8 mouse cellular contexts compared by ENCODE assay signal in genomic region chr10:62664963-62665590, GRCm38 (mm10). TPM values are rescaled to one million over a fixed set of nuclear protein-coding genes. Genes with fewer than 3 reads are reported as not detected.
DNase-seq lines count a peak whose midpoint lies in the region; ATAC-seq and TF ChIP-seq lines count a peak whose summit lies in the region.

No protein-coding gene starts in this region.

- H3K36me3 ChIP-seq in heart, embryonic 11.5 days (ENCODE audit: control insufficient read depth, insufficient read depth, low read length) = no peaks in the 10 kb centered on the region
- no peaks in the 10 kb centered on the region for H3K36me3 ChIP-seq in kidney, postnatal 0 days (ENCODE audit: insufficient read depth, low read length)

- peak overlapping the region; percentile 58 for H3K4me2 ChIP-seq in heart, embryonic 11.5 days
- peak overlapping the region; percentile 39 for H3K4me2 ChIP-seq in kidney, postnatal 0 days (ENCODE audit: low read length)

- no peaks in the 10 kb centered on the region for H3K27me3 ChIP-seq in heart, embryonic 11.5 days (ENCODE audit: control insufficient read depth, insufficient read depth, low read length)
- H3K27me3 ChIP-seq in kidney, postnatal 0 days (ENCODE audit: insufficient read depth, low read length) = no peaks in the 10 kb centered on the region

- 0 out of 2 replicates have a peak, but pooled peaks cover 4% of the 10 kb centered on the region for H3K4me1 ChIP-seq in heart, embryonic 11.5 days (ENCODE audit: control insufficient read depth, insufficient read depth, low read length)
- H3K4me1 ChIP-seq in kidney, postnatal 0 days (replicated peaks; ENCODE audit: insufficient read depth, low read length) = no peaks in the 10 kb centered on the region

- H3K9me3 ChIP-seq in heart, embryonic 11.5 days (replicated peaks; ENCODE audit: control insufficient read depth, low read length) = no peaks in the 10 kb centered on the region
- H3K9me3 ChIP-seq in kidney, postnatal 0 days (replicated peaks; ENCODE audit: low read length) = no peaks in the 10 kb centered on the region

- H3K27ac ChIP-seq in heart, embryonic 11.5 days (ENCODE audit: low read depth, low read length) = peak overlapping the region; percentile 57
- H3K27ac ChIP-seq in kidney, postnatal 0 days = peak overlapping the region; percentile 9; the same call in 1 of the 2 replicates

- WGBS in heart, embryonic 11.5 days (ENCODE audit: insufficient replicate concordance) = 41% methylated on average over 27 of the region's 27 CpGs
- WGBS in kidney, postnatal 0 days = 55% methylated on average over 27 of the region's 27 CpGs

- peak overlapping the region; percentile 27 for H3K4me3 ChIP-seq in heart, embryonic 11.5 days (ENCODE audit: low read depth, low read length)
- 0 out of 2 replicates have a peak overlapping the region, but pooled peaks have one; percentile 8 for H3K4me3 ChIP-seq in kidney, postnatal 0 days (replicated peaks; ENCODE audit: low read depth, low read length)

- TF ChIP-seq CTCF in kidney, postnatal 0 days (IDR thresholded peaks at IDR 0.05; ENCODE audit: low read depth) = no peak

- ATAC-seq in heart, embryonic 11.5 days (replicated peaks; ENCODE audit: insufficient number of reproducible peaks, low FRiP score, low TSS enrichment) = no peak; the same call in 1 of the 2 replicates
- no peak for ATAC-seq in kidney, postnatal 0 days (replicated peaks; ENCODE audit: low FRiP score, low read depth)

- peak; percentile 35 to 44 for DNase-seq in CD8-positive naive resting alpha-beta T cell, adult 2 months (ENCODE audit: low read depth in 2 of 2, low spot score in 2 of 2)
- DNase-seq in adrenal gland, adult 2 months = peak; percentile 53
- DNase-seq in kidney, postnatal 0 days (ENCODE audit: low spot score) = peak; percentile 51
- peak; percentile 81 for DNase-seq in lung, postnatal 36 days
- peak; percentile 61 to 66 for DNase-seq in thymus, postnatal 36 days
- no peak for DNase-seq in cerebellum, adult 9-10 months
- no peak for DNase-seq in cerebellum, postnatal 14 days

- H3K9ac ChIP-seq in heart, embryonic 11.5 days (ENCODE audit: low read depth, low read length) = peak overlapping the region; percentile 66; the same call in 1 of the 2 replicates
- peak overlapping the region; percentile 43; the same call in 1 of the 2 replicates for H3K9ac ChIP-seq in kidney, postnatal 0 days (ENCODE audit: low read depth, low read length)

RNA-seq across cellular contexts. Expression of gene Ddx50, which starts 14.1 kb away (rescaled TPM):
- total RNA-seq in adrenal gland, adult 2 months (2021) = 100 to 1,000 TPM; 103 to 108 TPM
- polyA plus RNA-seq in adrenal gland, adult 2 months (2012; rRNA removed) = 2.7 and 4.1 TPM in 2 replicates
- polyA plus RNA-seq in heart, embryonic 11.5 days (2014; fragmentation: Nextera tagmentation; extraction: Ambion mirVana) = 107 and 125 TPM in 2 replicates
- 107 and 109 TPM in 2 replicates for polyA plus RNA-seq in kidney, postnatal 0 days (2015; fragmentation: Nextera tagmentation; extraction: Ambion mirVana)

Comparison
In these comparisons a context has a peak if more than half of its experiments do, and no peak if none do; other contexts are left out.
1. DNase-seq: peak in CD8-positive naive resting alpha-beta T cell, adult 2 months (2 of 2), adrenal gland, adult 2 months (single experiment), kidney, postnatal 0 days (single experiment), lung, postnatal 36 days (single experiment) and thymus, postnatal 36 days (2 of 2); none in cerebellum, adult 9-10 months (single experiment) and cerebellum, postnatal 14 days (0 of 2).
2. RNA of gene Ddx50, which starts 14.1 kb away (polyA plus RNA-seq): 107 to 109 TPM in kidney, postnatal 0 days and 107 to 125 TPM in heart, embryonic 11.5 days; 2.7 to 4.1 TPM in adrenal gland, adult 2 months; every median in the first group is over 10 times any median in the second.